Mouse (Mus musculus): ENCODE measurements around the gene Morf4l1. TPM values are rescaled to one million over a fixed set of nuclear protein-coding genes. Genes with fewer than 3 reads are reported as not detected.

Morf4l1 gene
- polyA plus RNA-seq (2017; shearing (Covaris generic)): 100 to 1,000 TPM; 309 to 329 TPM

GRCm38 (mm10) chr9:90114567-90115307 is at the start of gene Morf4l1:
TSS of gene Morf4l1 (minus strand) at chr9:90114774.

GRCm38 (mm10) chr9:90162926-90163748 is 48.6 kb upstream of the Morf4l1 start, which contains the start of gene Adamts7:
TSS of gene Adamts7 (plus strand) at chr9:90163069.

GRCm38 (mm10) chr9:90053852-90054251 is 60.7 kb downstream of the Morf4l1 start, which contains the start of gene Ctsh:
TSS of gene Ctsh (plus strand) at chr9:90054152.

Other genes starting within 250 kb of the Morf4l1 start
- gene Rasgrf1, start 204.9 kb downstream of the Morf4l1 start, polyA plus RNA-seq (2017; shearing (Covaris generic)): under 1 TPM; 0.36 to 0.56 TPM
- gene Ctsh, start 60.6 kb downstream of the Morf4l1 start, polyA plus RNA-seq (2017; shearing (Covaris generic)): 10 to 100 TPM in 1 of 2 experiments, 1 to 10 TPM in 1; 9.0 to 16.6 TPM
- gene Adamts7, start 48.3 kb upstream of the Morf4l1 start, polyA plus RNA-seq (2017; shearing (Covaris generic)): under 1 TPM; 0.05 to 0.18 TPM
- gene Tbc1d2b, start 156.0 kb upstream of the Morf4l1 start, polyA plus RNA-seq (2017; shearing (Covaris generic)): 10 to 100 TPM; 47.3 to 64.8 TPM

All from inflammation-experienced regulatory T-cells (primary cell).